ENCODE assay signal across 22 mouse cellular contexts in the genomic region with DNA sequence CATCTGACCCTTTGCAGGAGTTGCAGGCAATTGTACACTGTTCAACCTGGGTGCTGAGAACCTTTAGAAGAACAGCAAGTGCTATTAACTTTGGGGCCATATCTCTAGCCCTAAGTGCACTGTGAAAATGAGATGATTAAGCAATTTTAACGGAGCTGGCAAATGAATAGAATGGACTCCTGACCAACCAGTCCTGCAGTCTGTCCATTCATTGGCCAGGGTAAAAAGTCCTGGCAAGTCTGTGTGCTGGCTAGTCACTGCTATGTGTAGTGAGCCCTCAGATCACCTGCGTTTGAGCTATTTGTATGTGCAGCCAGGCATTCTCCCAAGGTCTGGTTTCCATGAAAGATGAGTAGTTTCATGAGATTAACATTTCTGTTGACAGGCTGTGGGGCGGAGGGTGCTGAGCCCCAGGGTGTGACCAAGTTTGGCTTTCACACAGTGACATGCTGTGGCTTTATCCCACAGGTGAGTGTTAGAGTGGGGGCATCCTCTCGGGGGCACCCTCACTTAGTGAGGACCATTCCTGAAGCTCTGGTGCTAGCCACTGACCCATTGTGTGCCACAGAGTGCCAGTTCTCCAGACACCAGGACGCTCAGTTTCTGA. TPM values are rescaled to one million over a fixed set of nuclear protein-coding genes. Genes with fewer than 3 reads are reported as not detected.
DNase-seq lines count a peak whose midpoint lies in the region; ATAC-seq and TF ChIP-seq lines count a peak whose summit lies in the region.
"Had no signal": no experiment of that assay in that cellular context is flagged by ENCODE, and none has a peak within 500 bp of the region (broad histone marks: within the 10 kb centered on the region; RNA-seq: fewer than 3 reads in every experiment).

No protein-coding gene starts in this region.

- no peak for TF ChIP-seq CTCF in forebrain, postnatal 0 days (IDR thresholded peaks at IDR 0.05; ENCODE audit: low read depth)

- peaks cover 21% of the 10 kb centered on the region for H3K4me1 ChIP-seq in forebrain, embryonic 10.5 days
- no peaks in the 10 kb centered on the region for H3K4me1 ChIP-seq in forebrain, postnatal 0 days (ENCODE audit: insufficient read depth)
- H3K4me1 ChIP-seq in kidney, embryonic 14.5 days (ENCODE audit: control insufficient read depth, insufficient read depth, low read length), result peaks cover 3% of the 10 kb centered on the region; the same call in 1 of the 2 replicates
- H3K4me1 ChIP-seq in liver, embryonic 15.5 days (replicated peaks), result peaks cover 50% of the 10 kb centered on the region
- H3K4me1 ChIP-seq: intestine, embryonic 15.5 days had no signal

- H3K27me3 ChIP-seq in forebrain, embryonic 10.5 days (ENCODE audit: poor library complexity, severe bottlenecking), result peaks cover 12% of the 10 kb centered on the region
- no peaks in the 10 kb centered on the region for H3K27me3 ChIP-seq in forebrain, postnatal 0 days (ENCODE audit: insufficient read depth, low read length)
- H3K27me3 ChIP-seq in kidney, embryonic 14.5 days (ENCODE audit: control insufficient read depth, insufficient read depth, low read length), result no peaks in the 10 kb centered on the region; the same call in 1 of the 2 replicates
- H3K27me3 ChIP-seq in liver, embryonic 15.5 days, result peaks cover 17% of the 10 kb centered on the region; the same call in 1 of the 2 replicates
- H3K27me3 ChIP-seq: midbrain, embryonic 13.5 days; neural tube, embryonic 15.5 days had no signal

- no peak for DNase-seq in forebrain, embryonic 10.5 days (ENCODE audit: extremely low spot score, low spot score)
- no peak for DNase-seq in forebrain, postnatal 0 days
- DNase-seq in kidney, postnatal 14 days, result peak; percentile 43
- peak; percentile 32 for DNase-seq in adipocyte (ENCODE audit: low spot score)
- no peak for DNase-seq in lung, postnatal 4 days
- DNase-seq: adrenal gland, postnatal 25 days; cerebellum, adult 11-12 months; cerebellum, postnatal 14 days; gastrocnemius, postnatal 14 days; heart, adult 18-20 months; lung, embryonic 14.5 days; spleen, adult 18-20 months had no signal

- no peaks in the 10 kb centered on the region for H3K9me3 ChIP-seq in forebrain, embryonic 10.5 days
- H3K9me3 ChIP-seq in forebrain, postnatal 0 days (ENCODE audit: low read length), result no peaks in the 10 kb centered on the region
- no peaks in the 10 kb centered on the region for H3K9me3 ChIP-seq in kidney, embryonic 14.5 days (ENCODE audit: control insufficient read depth, low read length)
- no peaks in the 10 kb centered on the region for H3K9me3 ChIP-seq in liver, embryonic 15.5 days (replicated peaks)
- H3K9me3 ChIP-seq: G1E; heart, embryonic 13.5 days; intestine, embryonic 15.5 days; midbrain, embryonic 13.5 days; neural tube, embryonic 15.5 days had no signal

- no peak overlapping the region for H3K4me2 ChIP-seq in forebrain, postnatal 0 days (ENCODE audit: low read depth)
- no peak overlapping the region for H3K4me2 ChIP-seq in kidney, embryonic 14.5 days (replicated peaks; ENCODE audit: low read depth, low read length)
- H3K4me2 ChIP-seq in liver, embryonic 15.5 days, result peak overlapping the region; percentile 91
- H3K4me2 ChIP-seq: heart, embryonic 13.5 days; hindbrain, embryonic 14.5 days; intestine, embryonic 15.5 days; lung, embryonic 14.5 days; midbrain, embryonic 13.5 days; neural tube, embryonic 15.5 days had no signal

- H3K4me3 ChIP-seq in forebrain, embryonic 10.5 days, result no peak overlapping the region
- no peak overlapping the region for H3K4me3 ChIP-seq in forebrain, postnatal 0 days (ENCODE audit: low read depth, low read length)
- no peak overlapping the region for H3K4me3 ChIP-seq in kidney, embryonic 14.5 days (ENCODE audit: low read length)
- H3K4me3 ChIP-seq in liver, embryonic 15.5 days (replicated peaks), result peak overlapping the region; percentile 34
- H3K4me3 ChIP-seq: heart, embryonic 13.5 days; intestine, embryonic 15.5 days; midbrain, embryonic 13.5 days; neural tube, embryonic 15.5 days had no signal

- H3K36me3 ChIP-seq in forebrain, embryonic 10.5 days (replicated peaks), result no peaks in the 10 kb centered on the region
- H3K36me3 ChIP-seq in forebrain, postnatal 0 days (ENCODE audit: insufficient read depth), result no peaks in the 10 kb centered on the region
- H3K36me3 ChIP-seq in kidney, embryonic 14.5 days (ENCODE audit: control insufficient read depth, insufficient read depth, low read length), result no peaks in the 10 kb centered on the region
- peaks cover 68% of the 10 kb centered on the region for H3K36me3 ChIP-seq in liver, embryonic 15.5 days (replicated peaks)
- H3K36me3 ChIP-seq: G1E; heart, embryonic 13.5 days; intestine, embryonic 15.5 days; midbrain, embryonic 13.5 days; neural tube, embryonic 15.5 days had no signal

- H3K27ac ChIP-seq in forebrain, embryonic 10.5 days, result peak overlapping the region; percentile 6; the same call in 1 of the 2 replicates
- H3K27ac ChIP-seq in forebrain, postnatal 0 days (ENCODE audit: low read depth, low read length), result no peak overlapping the region
- no peak overlapping the region for H3K27ac ChIP-seq in kidney, embryonic 14.5 days (ENCODE audit: low read depth, low read length)
- peak overlapping the region; percentile 75 for H3K27ac ChIP-seq in liver, embryonic 15.5 days (replicated peaks)
- H3K27ac ChIP-seq: heart, embryonic 13.5 days; hindbrain, embryonic 14.5 days; intestine, embryonic 15.5 days; macrophage; midbrain, embryonic 13.5 days; neural tube, embryonic 15.5 days had no signal

- ATAC-seq in forebrain, postnatal 0 days, result no peak
- ATAC-seq in kidney, embryonic 14.5 days (ENCODE audit: low FRiP score, low TSS enrichment), result no peak
- peak; percentile 22; the same call in 1 of the 2 replicates for ATAC-seq in liver, embryonic 15.5 days (ENCODE audit: insufficient read depth)
- ATAC-seq in megakaryocyte progenitor cell, adult 5-6 weeks (replicated peaks; ENCODE audit: poor library complexity), result no peak
- ATAC-seq: intestine, embryonic 15.5 days; midbrain, embryonic 13.5 days had no signal

- 77% methylated on average over 5 of the region's 5 CpGs for WGBS in forebrain, embryonic 10.5 days
- 71% methylated on average over 5 of the region's 5 CpGs for WGBS in forebrain, postnatal 0 days
- 72% methylated on average over 5 of the region's 5 CpGs for WGBS in kidney, embryonic 14.5 days
- WGBS in liver, embryonic 15.5 days (ENCODE audit: insufficient replicate concordance), result 51% methylated on average over 5 of the region's 5 CpGs

- no peak overlapping the region for H3K9ac ChIP-seq in forebrain, postnatal 0 days
- no peak overlapping the region for H3K9ac ChIP-seq in kidney, embryonic 14.5 days (ENCODE audit: low read depth, low read length)
- peak overlapping the region; percentile 34; the same call in 1 of the 2 replicates for H3K9ac ChIP-seq in liver, embryonic 15.5 days
- H3K9ac ChIP-seq: heart, embryonic 13.5 days; hindbrain, embryonic 14.5 days; intestine, embryonic 15.5 days; lung, embryonic 14.5 days; midbrain, embryonic 13.5 days; neural tube, embryonic 15.5 days had no signal

RNA-seq across cellular contexts. Expression of a gene that starts 5.1 kb away (rescaled TPM):
- polyA plus RNA-seq in forebrain, embryonic 10.5 days (2016; fragmentation: Nextera tagmentation; extraction: Ambion mirVana), result 0.58 and 0.79 TPM in 2 replicates
- total RNA-seq in forebrain, postnatal 0 days (2014; rRNA removed), result 2.9 and 3.3 TPM in 2 replicates
- 2.8 and 3.1 TPM in 2 replicates for polyA plus RNA-seq in forebrain, postnatal 0 days (2015; fragmentation: Nextera tagmentation; extraction: Ambion mirVana)
- polyA plus RNA-seq in kidney, embryonic 14.5 days (2014; fragmentation: Nextera tagmentation; extraction: Ambion mirVana), result 0.81 and 1.4 TPM in 2 replicates
- polyA plus RNA-seq in liver, embryonic 15.5 days (2015; fragmentation: Nextera tagmentation; extraction: Ambion mirVana), result 43.7 and 46.6 TPM in 2 replicates
- total RNA-seq in megakaryocyte progenitor cell, adult 5-6 weeks (2015), result 0.20 TPM in 1 of 2 replicates, not detected in the other
- total RNA-seq in megakaryocyte progenitor cell, adult 5-6 weeks (2017), result not detected in 2 replicates

RNA-seq across cellular contexts. Expression of a gene that starts 12.0 kb away (rescaled TPM):
- 53.3 and 57.1 TPM in 2 replicates for polyA plus RNA-seq in forebrain, embryonic 10.5 days (2016; fragmentation: Nextera tagmentation; extraction: Ambion mirVana)
- total RNA-seq in forebrain, postnatal 0 days (2014; rRNA removed), result 75.3 and 90.8 TPM in 2 replicates
- polyA plus RNA-seq in forebrain, postnatal 0 days (2015; fragmentation: Nextera tagmentation; extraction: Ambion mirVana), result 49.3 and 56.5 TPM in 2 replicates
- polyA plus RNA-seq in kidney, embryonic 14.5 days (2014; fragmentation: Nextera tagmentation; extraction: Ambion mirVana), result 19.4 and 35.1 TPM in 2 replicates
- 20.2 and 22.7 TPM in 2 replicates for polyA plus RNA-seq in liver, embryonic 15.5 days (2015; fragmentation: Nextera tagmentation; extraction: Ambion mirVana)
- 32.7 and 36.7 TPM in 2 replicates for total RNA-seq in megakaryocyte progenitor cell, adult 5-6 weeks (2015)
- 38.8 and 54.1 TPM in 2 replicates for total RNA-seq in megakaryocyte progenitor cell, adult 5-6 weeks (2017)

RNA-seq across cellular contexts. Expression of a gene that starts 18.6 kb away (rescaled TPM):
- polyA plus RNA-seq in forebrain, embryonic 10.5 days (2016; fragmentation: Nextera tagmentation; extraction: Ambion mirVana), result 7.8 and 8.1 TPM in 2 replicates
- total RNA-seq in forebrain, postnatal 0 days (2014; rRNA removed), result 19.0 and 19.7 TPM in 2 replicates
- 7.0 and 8.2 TPM in 2 replicates for polyA plus RNA-seq in forebrain, postnatal 0 days (2015; fragmentation: Nextera tagmentation; extraction: Ambion mirVana)
- 6.3 and 7.4 TPM in 2 replicates for polyA plus RNA-seq in kidney, embryonic 14.5 days (2014; fragmentation: Nextera tagmentation; extraction: Ambion mirVana)
- 27.3 and 28.1 TPM in 2 replicates for polyA plus RNA-seq in liver, embryonic 15.5 days (2015; fragmentation: Nextera tagmentation; extraction: Ambion mirVana)
- total RNA-seq in megakaryocyte progenitor cell, adult 5-6 weeks (2015), result 6.6 and 7.7 TPM in 2 replicates
- 12.5 and 16.4 TPM in 2 replicates for total RNA-seq in megakaryocyte progenitor cell, adult 5-6 weeks (2017)

RNA-seq across cellular contexts. Expression of a gene that starts 51.7 kb away (rescaled TPM):
- polyA plus RNA-seq in forebrain, embryonic 10.5 days (2016; fragmentation: Nextera tagmentation; extraction: Ambion mirVana), result 0.77 and 1.0 TPM in 2 replicates
- 19.5 and 19.7 TPM in 2 replicates for total RNA-seq in forebrain, postnatal 0 days (2014; rRNA removed)
- polyA plus RNA-seq in forebrain, postnatal 0 days (2015; fragmentation: Nextera tagmentation; extraction: Ambion mirVana), result 16.4 and 22.3 TPM in 2 replicates
- polyA plus RNA-seq in kidney, embryonic 14.5 days (2014; fragmentation: Nextera tagmentation; extraction: Ambion mirVana), result 3.2 and 4.3 TPM in 2 replicates
- polyA plus RNA-seq in liver, embryonic 15.5 days (2015; fragmentation: Nextera tagmentation; extraction: Ambion mirVana), result 1.3 and 1.4 TPM in 2 replicates
- total RNA-seq in megakaryocyte progenitor cell, adult 5-6 weeks (2015), result 0.57 TPM in 1 of 2 replicates, not detected in the other
- total RNA-seq in megakaryocyte progenitor cell, adult 5-6 weeks (2017), result 0.37 TPM in 1 of 2 replicates, not detected in the other
- total RNA-seq: G1E had no signal
- polyA plus RNA-seq: G1E, macrophage had no signal

Comparison
In these comparisons a context has a peak if more than half of its experiments do, and no peak if none do; other contexts are left out.
1. H3K27ac ChIP-seq: peak in forebrain, embryonic 10.5 days (single experiment) and liver, embryonic 15.5 days (single experiment); none in forebrain, postnatal 0 days (single experiment) and kidney, embryonic 14.5 days (single experiment).
2. DNase-seq: peak in kidney, postnatal 14 days (single experiment) and adipocyte (single experiment); none in forebrain, embryonic 10.5 days (single experiment), forebrain, postnatal 0 days (single experiment) and lung, postnatal 4 days (0 of 2).
3. RNA of a gene that starts 5.1 kb away (polyA plus RNA-seq): 43.7 to 46.6 TPM in liver, embryonic 15.5 days; 2.8 to 3.1 TPM in forebrain, postnatal 0 days, 0.81 to 1.4 TPM in kidney, embryonic 14.5 days and 0.58 to 0.79 TPM in forebrain, embryonic 10.5 days; every median in the first group is over 10 times any median in the second.